Mouse (Mus musculus) spleen, adult 2 months (tissue): ENCODE results near the gene Olfr1350.
"Not testable (repeated sequence)": the region's sequence is repeated elsewhere in the genome, so short reads cannot be mapped to it uniquely, and the experiment has no call there.

ENCODE experiments used
- CTCF ChIP-seq: fragments of 200-500 bp; IDR thresholded peaks from 2 replicates; pipeline ENCODE4 v1.5.1; 2011; ENCODE audit warnings: mild to moderate bottlenecking, inconsistent platforms; ENCODE audit not compliant: insufficient read depth, insufficient read length, insufficient replicate concordance; ENCODE audit errors: extremely low read depth
- POLR2A ChIP-seq: fragments of 200-500 bp; IDR thresholded peaks from 2 replicates; pipeline ENCODE4 v1.6.1; 2011; ENCODE audit warnings: low read depth, low read length, inconsistent platforms

DNA sequence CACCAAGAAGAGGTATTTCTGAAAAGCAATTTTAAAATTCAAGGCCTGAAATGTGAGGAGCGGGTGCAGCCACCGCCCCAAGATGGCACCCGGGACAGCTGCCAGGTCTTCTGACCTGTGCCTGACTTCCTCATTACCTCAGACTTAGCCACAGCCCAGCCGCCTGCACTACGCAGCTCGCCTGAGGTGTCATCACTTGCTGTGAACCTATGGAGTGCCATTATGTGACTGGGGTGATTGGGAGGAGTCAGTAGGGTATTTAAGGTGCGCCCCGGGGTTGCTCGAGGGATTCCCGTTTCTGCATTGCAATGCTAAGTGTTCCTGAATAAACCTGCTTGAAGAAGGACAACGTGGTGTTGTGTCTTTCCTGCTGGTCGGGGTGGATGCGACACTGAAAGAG, 24.1 kb downstream of the Olfr1350 start:
- not testable (repeated sequence) for TF ChIP-seq CTCF, POLR2A
